Mouse (Mus musculus): ENCODE results near the gene 1300017J02Rik. TPM values are rescaled to one million over a fixed set of nuclear protein-coding genes. Genes with fewer than 3 reads are reported as not detected.
"Not testable (repeated sequence)": the region's sequence is repeated elsewhere in the genome, so short reads cannot be mapped to it uniquely, and the experiment has no call there.

1300017J02Rik gene
- polyA plus RNA-seq (2012; rRNA removed): 1.7 and 1.9 TPM in 2 replicates

DNA sequence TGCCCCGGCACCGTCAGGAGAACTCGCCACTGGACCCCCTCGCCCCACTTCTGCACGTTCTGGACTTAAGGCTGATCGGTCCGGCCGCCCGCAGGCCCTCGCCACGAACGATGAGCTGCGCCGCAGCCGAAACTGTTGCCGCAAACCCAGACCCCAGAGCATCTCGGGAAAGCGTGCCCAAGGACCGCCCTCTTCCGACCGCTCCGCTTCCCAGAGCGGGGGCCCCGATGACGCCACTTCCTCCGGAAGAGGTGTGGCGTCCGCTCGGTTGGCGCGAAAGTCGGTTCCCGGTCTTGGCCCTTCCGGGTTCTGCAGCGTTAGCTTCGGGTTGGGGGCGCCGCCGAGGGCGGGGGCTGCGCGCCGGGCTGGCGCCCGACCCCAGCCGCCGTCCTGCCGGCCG is at the start of gene 1300017J02Rik, which contains the start of gene Topbp1:
Gene 1300017J02Rik (minus strand): TSS at position 156 of the 400 bp plus-strand sequence.
Gene Topbp1 (plus strand): TSS at position 289 of the 400 bp plus-strand sequence.
- H3K27ac ChIP-seq (ENCODE audit: control insufficient read depth, insufficient read depth, low read length): peak within 1 kb of the TSS; percentile 44
- H3K4me1 ChIP-seq (replicated peaks; ENCODE audit: control insufficient read depth, insufficient read depth, low read length): peaks cover 4% of the 10 kb centered on the region
- H3K4me3 ChIP-seq (ENCODE audit: control insufficient read depth, insufficient read depth, low read length): peak within 1 kb of the TSS; percentile 97
- TF ChIP-seq POLR2A (IDR thresholded peaks at IDR 0.05; ENCODE audit: control insufficient read depth, extremely low read depth, insufficient read depth, low read length, poor library complexity): peak; percentile 96
- peak; percentile 61; the same call in 1 of the 2 replicates for TF ChIP-seq CTCF (IDR thresholded peaks at IDR 0.05; ENCODE audit: borderline replicate concordance, control insufficient read depth, extremely low read depth, insufficient read depth, low read length, poor library complexity)
- DNase-seq: peak; percentile 94
- no peaks in the 10 kb centered on the region for H3K27me3 ChIP-seq (ENCODE audit: control insufficient read depth, insufficient read depth, low read length)
- 1% methylated on average over 49 of the region's 49 CpGs for WGBS
- peaks cover 14% of the 10 kb centered on the region for H3K36me3 ChIP-seq (ENCODE audit: control insufficient read depth, insufficient read depth, low read length)

DNA sequence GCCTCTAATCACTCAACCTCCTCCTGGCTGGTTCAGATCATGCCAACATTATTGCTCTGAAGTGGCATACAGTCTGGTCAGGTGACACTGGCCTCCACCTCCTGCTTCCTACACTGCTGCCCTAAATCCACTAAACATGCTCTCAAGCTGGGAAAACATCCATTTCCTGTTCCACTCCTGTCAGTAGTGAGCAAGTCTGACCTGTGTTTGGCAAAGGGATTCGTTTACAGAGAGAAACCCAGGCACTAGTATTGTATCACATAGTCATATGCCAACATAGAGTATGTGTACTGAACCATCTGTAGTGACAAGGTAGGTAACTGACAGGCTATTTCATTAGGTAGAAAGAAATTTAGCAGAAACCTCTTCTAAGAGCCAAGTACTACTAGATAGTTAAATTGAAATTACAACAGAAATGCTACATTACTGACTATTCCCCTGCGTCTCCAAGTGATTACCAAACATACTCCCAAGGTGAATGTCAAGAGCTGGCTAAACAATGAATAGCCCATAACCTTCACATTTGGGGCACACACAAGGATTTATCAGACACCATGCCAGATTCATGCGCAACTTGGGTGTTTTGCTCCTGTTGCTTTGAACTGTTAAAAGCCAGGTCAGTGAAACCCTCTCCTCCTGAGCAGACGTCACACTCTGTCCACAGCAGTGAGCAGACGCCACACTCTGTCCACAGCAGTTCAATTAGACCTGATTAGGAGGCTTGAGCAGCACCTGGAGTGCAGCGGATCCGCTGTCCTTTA is 48.8 kb upstream of the 1300017J02Rik start:
- DNase-seq; H3K4me3 ChIP-seq (ENCODE audit: control insufficient read depth, insufficient read depth, low read length); H3K27me3 ChIP-seq (ENCODE audit: control insufficient read depth, insufficient read depth, low read length); H3K4me1 ChIP-seq (replicated peaks; ENCODE audit: control insufficient read depth, insufficient read depth, low read length); H3K27ac ChIP-seq (ENCODE audit: control insufficient read depth, insufficient read depth, low read length): not testable (repeated sequence)
- 95% methylated on average over 7 of the region's 7 CpGs for WGBS
- peaks cover 47% of the 10 kb centered on the region for H3K36me3 ChIP-seq (ENCODE audit: control insufficient read depth, insufficient read depth, low read length)

GRCm38 (mm10) chr9:103348791-103349190 is 43.9 kb upstream of the 1300017J02Rik start:
- no peak for DNase-seq
- Histone ChIP-seq H3K27ac (ENCODE audit: control insufficient read depth, insufficient read depth, low read length) (no peak overlapping the region), H3K27me3 (ENCODE audit: control insufficient read depth, insufficient read depth, low read length) (no peaks in the 10 kb centered on the region), H3K36me3 (ENCODE audit: control insufficient read depth, insufficient read depth, low read length) (peaks cover 60% of the 10 kb centered on the region), H3K4me3 (ENCODE audit: control insufficient read depth, insufficient read depth, low read length) (no peak overlapping the region), H3K4me1 (replicated peaks; ENCODE audit: control insufficient read depth, insufficient read depth, low read length) (no peaks in the 10 kb centered on the region)
- no peak for TF ChIP-seq POLR2A (IDR thresholded peaks at IDR 0.05; ENCODE audit: control insufficient read depth, extremely low read depth, insufficient read depth, low read length, poor library complexity)
- no peak for TF ChIP-seq CTCF (IDR thresholded peaks at IDR 0.05; ENCODE audit: borderline replicate concordance, control insufficient read depth, extremely low read depth, insufficient read depth, low read length, poor library complexity)

GRCm38 (mm10) chr9:103347996-103348490 is 43.2 kb upstream of the 1300017J02Rik start:
- H3K36me3 ChIP-seq (ENCODE audit: control insufficient read depth, insufficient read depth, low read length): peaks cover 67% of the 10 kb centered on the region
- 95% methylated on average over 1 of the region's 1 CpGs for WGBS
- H3K27ac ChIP-seq (ENCODE audit: control insufficient read depth, insufficient read depth, low read length): no peak overlapping the region
- H3K27me3 ChIP-seq (ENCODE audit: control insufficient read depth, insufficient read depth, low read length): no peaks in the 10 kb centered on the region
- TF ChIP-seq POLR2A (IDR thresholded peaks at IDR 0.05; ENCODE audit: control insufficient read depth, extremely low read depth, insufficient read depth, low read length, poor library complexity) (no peak), CTCF (IDR thresholded peaks at IDR 0.05; ENCODE audit: borderline replicate concordance, control insufficient read depth, extremely low read depth, insufficient read depth, low read length, poor library complexity) (no peak)
- DNase-seq: no peak
- no peak overlapping the region for H3K4me3 ChIP-seq (ENCODE audit: control insufficient read depth, insufficient read depth, low read length)
- H3K4me1 ChIP-seq (replicated peaks; ENCODE audit: control insufficient read depth, insufficient read depth, low read length): no peaks in the 10 kb centered on the region

- no peak for DNase-seq
- no peak for TF ChIP-seq CTCF (IDR thresholded peaks at IDR 0.05; ENCODE audit: borderline replicate concordance, control insufficient read depth, extremely low read depth, insufficient read depth, low read length, poor library complexity)
- no peak for TF ChIP-seq POLR2A (IDR thresholded peaks at IDR 0.05; ENCODE audit: control insufficient read depth, extremely low read depth, insufficient read depth, low read length, poor library complexity)
- Histone ChIP-seq H3K27ac (ENCODE audit: control insufficient read depth, insufficient read depth, low read length) (no peak overlapping the region), H3K36me3 (ENCODE audit: control insufficient read depth, insufficient read depth, low read length) (peaks cover 74% of the 10 kb centered on the region), H3K27me3 (ENCODE audit: control insufficient read depth, insufficient read depth, low read length) (no peaks in the 10 kb centered on the region), H3K4me3 (ENCODE audit: control insufficient read depth, insufficient read depth, low read length) (no peak overlapping the region), H3K4me1 (replicated peaks; ENCODE audit: control insufficient read depth, insufficient read depth, low read length) (no peaks in the 10 kb centered on the region)
- WGBS: 78% methylated on average over 4 of the region's 4 CpGs
Observed at GRCm38 (mm10) chr9:103347045-103347444, 42.2 kb upstream of the 1300017J02Rik start.

GRCm38 (mm10) chr9:103336912-103337311 is 32.0 kb upstream of the 1300017J02Rik start:
- Histone ChIP-seq H3K4me3 (ENCODE audit: control insufficient read depth, insufficient read depth, low read length) (no peak overlapping the region), H3K27me3 (ENCODE audit: control insufficient read depth, insufficient read depth, low read length) (no peaks in the 10 kb centered on the region), H3K27ac (ENCODE audit: control insufficient read depth, insufficient read depth, low read length) (no peak overlapping the region), H3K4me1 (replicated peaks; ENCODE audit: control insufficient read depth, insufficient read depth, low read length) (no peaks in the 10 kb centered on the region), H3K36me3 (ENCODE audit: control insufficient read depth, insufficient read depth, low read length) (peaks cover 75% of the 10 kb centered on the region)
- TF ChIP-seq POLR2A (IDR thresholded peaks at IDR 0.05; ENCODE audit: control insufficient read depth, extremely low read depth, insufficient read depth, low read length, poor library complexity) (no peak), CTCF (IDR thresholded peaks at IDR 0.05; ENCODE audit: borderline replicate concordance, control insufficient read depth, extremely low read depth, insufficient read depth, low read length, poor library complexity) (no peak)
- no peak for DNase-seq
